Mouse (Mus musculus): Measurements from ENCODE around the gene Ppp1r15b.

The Ppp1r15b gene

GRCm38 (mm10) chr1:133187948-133188680 lies 57.2 kb downstream of the Ppp1r15b start:
- DNase-seq (ENCODE audit: extremely low spot score, low spot score), result peak; percentile 87

GRCm38 (mm10) chr1:133188719-133189118 lies 57.8 kb downstream of the Ppp1r15b start:
- no peak for DNase-seq (ENCODE audit: extremely low spot score, low spot score)
